Mouse (Mus musculus) testis, adult 2 months (tissue): Measurements from ENCODE around the gene Uri1. TPM values are rescaled to one million over a fixed set of nuclear protein-coding genes. Genes with fewer than 3 reads are reported as not detected.
A peak's percentile ranks its signal among the peaks of the same experiment; 100 is the strongest.

Experiments
- H3K27ac ChIP-seq: fragments of 200-500 bp; 2 replicates; pipeline ENCODE4 v1.5.1; 2012; ENCODE audit warnings: low read depth, low read length; ENCODE audit not compliant: control insufficient read depth, insufficient read depth
- H3K27me3 ChIP-seq: fragments of 200-500 bp; 2 replicates; pipeline ENCODE4 v1.6.1; 2012; ENCODE audit warnings: mild to moderate bottlenecking, low read length, moderate library complexity; ENCODE audit not compliant: control insufficient read depth, insufficient read depth
- H3K36me3 ChIP-seq: fragments of 200-500 bp; 2 replicates; pipeline ENCODE4 v1.6.1; 2012; ENCODE audit warnings: mild to moderate bottlenecking, low read length; ENCODE audit not compliant: control insufficient read depth, insufficient read depth
- H3K4me1 ChIP-seq: fragments of 200-500 bp; 2 replicates; pipeline ENCODE4 v1.6.1; 2012; ENCODE audit warnings: low read length; ENCODE audit not compliant: control insufficient read depth, insufficient read depth
- H3K4me3 ChIP-seq: fragments of 200-500 bp; 2 replicates; pipeline ENCODE4 v1.5.1; 2012; ENCODE audit warnings: low read depth, mild to moderate bottlenecking, low read length, moderate library complexity, mixed read lengths; ENCODE audit not compliant: control insufficient read depth
- CTCF ChIP-seq: fragments of 200-500 bp; IDR thresholded peaks from 2 replicates; pipeline ENCODE4 v1.5.1; 2012; ENCODE audit warnings: low read depth, mild to moderate bottlenecking, inconsistent platforms, low read length, moderate library complexity; ENCODE audit not compliant: control insufficient read depth, insufficient read depth, insufficient replicate concordance
- POLR2A ChIP-seq: fragments of 200-500 bp; IDR thresholded peaks from 2 replicates; pipeline ENCODE4 v1.6.1; 2012; ENCODE audit warnings: low read depth, mild to moderate bottlenecking, inconsistent platforms, low read length, moderate library complexity; ENCODE audit not compliant: control insufficient read depth
- polyA plus RNA-seq: library from polyadenylated mRNA; depleted of rRNA; stranded (reverse); fragments of >200 nt; gene quantifications from 2 replicates; pipeline ENCODE4 v1.2.3, GENCODE M21; 2012

Uri1 gene
- polyA plus RNA-seq, 1 experiment: 50.4 TPM

DNA sequence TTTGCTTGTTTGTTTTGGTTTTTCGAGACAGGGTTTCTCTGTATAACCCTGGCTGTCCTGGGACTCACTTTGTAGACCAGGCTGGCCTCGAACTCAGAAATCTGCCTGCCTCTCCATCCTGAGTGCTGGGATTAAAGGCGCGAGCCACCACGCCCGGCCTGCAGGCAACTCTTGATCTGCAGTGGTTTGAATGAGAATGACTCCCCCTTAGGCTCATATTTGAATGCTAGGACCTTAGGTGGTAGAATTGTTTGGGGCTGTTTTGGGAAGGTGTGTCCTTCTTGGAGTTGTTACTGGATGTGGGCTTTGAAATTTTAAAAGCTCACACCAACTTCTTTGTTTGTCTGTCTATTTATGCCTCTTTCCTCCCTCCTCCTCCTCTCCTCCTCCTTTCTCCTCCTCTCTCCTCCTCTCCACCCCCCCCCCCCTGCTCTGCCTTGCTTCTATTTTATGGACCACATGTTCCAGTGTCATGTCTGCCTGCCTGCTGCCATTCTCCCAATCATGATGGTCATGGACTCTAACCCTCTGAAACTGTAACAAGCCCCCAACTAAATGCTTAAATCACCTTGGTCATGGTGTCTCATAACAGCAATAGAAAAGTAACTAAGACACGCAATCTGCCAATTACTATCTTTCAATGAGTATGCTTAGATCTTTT is 4.7 kb upstream of the Uri1 start:
- no peak overlapping the region for H3K4me3 ChIP-seq
- no peaks in the 10 kb centered on the region for H3K4me1 ChIP-seq
- no peaks in the 10 kb centered on the region for H3K36me3 ChIP-seq
- H3K27me3 ChIP-seq: no peaks in the 10 kb centered on the region
- H3K27ac ChIP-seq: no peak overlapping the region
- TF ChIP-seq POLR2A (no peak), CTCF (no peak)

DNA sequence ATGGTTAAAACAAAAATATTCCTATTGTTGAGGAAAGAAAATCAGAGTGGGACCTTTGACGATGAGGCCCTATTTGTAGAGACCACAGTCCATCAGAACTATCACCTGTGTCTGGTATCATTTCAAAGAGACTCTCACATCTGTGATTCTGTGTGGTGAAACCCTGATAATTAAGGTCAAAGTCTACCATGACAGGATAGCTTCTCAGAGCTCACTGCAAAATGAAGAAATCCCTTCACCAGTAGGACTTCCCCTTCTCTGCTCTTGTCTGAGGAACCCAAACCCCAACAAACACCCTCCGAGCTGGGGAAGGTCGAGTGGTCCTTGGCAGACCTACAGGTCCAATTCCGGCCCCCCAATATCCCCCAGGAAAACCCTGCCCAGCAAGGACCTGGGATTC is 1.5 kb upstream of the Uri1 start:
- no peaks in the 10 kb centered on the region for H3K4me1 ChIP-seq
- no peak overlapping the region for H3K4me3 ChIP-seq
- H3K36me3 ChIP-seq: no peaks in the 10 kb centered on the region
- H3K27me3 ChIP-seq: no peaks in the 10 kb centered on the region
- TF ChIP-seq POLR2A (no peak), CTCF (no peak)
- H3K27ac ChIP-seq: no peak overlapping the region

DNA sequence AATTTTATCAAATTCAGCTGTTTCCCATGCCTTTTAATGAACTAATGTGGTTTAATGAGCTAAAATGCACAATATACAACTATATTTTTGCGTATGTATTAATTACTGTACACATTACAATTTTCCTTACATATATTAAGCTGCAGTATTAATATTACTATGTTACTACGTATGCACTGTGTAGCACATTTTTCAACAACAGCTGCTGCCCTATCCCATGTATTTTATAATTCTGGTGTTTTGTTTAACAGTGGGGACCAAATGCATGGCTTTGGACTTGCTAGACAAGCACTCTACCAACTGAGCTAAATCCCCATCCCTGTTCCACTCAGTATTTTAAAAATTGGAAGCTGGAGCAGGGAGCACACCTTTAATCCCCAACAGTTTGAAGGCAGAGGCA is 3.6 kb downstream of the Uri1 start:
- no peak for TF ChIP-seq CTCF
- no peak for TF ChIP-seq POLR2A
- Histone ChIP-seq H3K4me1 (no peaks in the 10 kb centered on the region), H3K27ac (no peak overlapping the region), H3K4me3 (peak overlapping the region; percentile 90), H3K27me3 (no peaks in the 10 kb centered on the region), H3K36me3 (no peaks in the 10 kb centered on the region)

DNA sequence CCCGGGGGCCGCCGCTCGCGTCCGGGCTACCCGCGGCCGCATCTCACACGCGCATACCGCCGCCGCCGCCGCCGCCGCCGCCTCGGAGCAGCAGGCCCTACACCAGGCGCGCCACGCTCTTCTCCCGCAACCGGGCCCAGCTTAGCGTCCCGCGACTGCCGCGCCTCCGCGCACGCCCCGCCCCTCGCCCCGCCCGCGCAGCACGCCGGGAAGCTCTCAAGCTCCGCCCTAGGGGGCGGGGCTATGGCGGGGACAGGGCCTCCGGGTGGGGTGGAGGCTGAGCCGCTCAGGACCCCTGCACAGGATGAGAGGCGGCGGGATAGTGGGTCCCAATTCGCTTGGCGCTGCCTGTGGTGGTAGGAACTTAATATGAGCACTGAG is 4.0 kb downstream of the Uri1 start:
- Histone ChIP-seq H3K27ac (peak overlapping the region; percentile 67), H3K27me3 (no peaks in the 10 kb centered on the region), H3K4me3 (peak overlapping the region; percentile 90)

DNA sequence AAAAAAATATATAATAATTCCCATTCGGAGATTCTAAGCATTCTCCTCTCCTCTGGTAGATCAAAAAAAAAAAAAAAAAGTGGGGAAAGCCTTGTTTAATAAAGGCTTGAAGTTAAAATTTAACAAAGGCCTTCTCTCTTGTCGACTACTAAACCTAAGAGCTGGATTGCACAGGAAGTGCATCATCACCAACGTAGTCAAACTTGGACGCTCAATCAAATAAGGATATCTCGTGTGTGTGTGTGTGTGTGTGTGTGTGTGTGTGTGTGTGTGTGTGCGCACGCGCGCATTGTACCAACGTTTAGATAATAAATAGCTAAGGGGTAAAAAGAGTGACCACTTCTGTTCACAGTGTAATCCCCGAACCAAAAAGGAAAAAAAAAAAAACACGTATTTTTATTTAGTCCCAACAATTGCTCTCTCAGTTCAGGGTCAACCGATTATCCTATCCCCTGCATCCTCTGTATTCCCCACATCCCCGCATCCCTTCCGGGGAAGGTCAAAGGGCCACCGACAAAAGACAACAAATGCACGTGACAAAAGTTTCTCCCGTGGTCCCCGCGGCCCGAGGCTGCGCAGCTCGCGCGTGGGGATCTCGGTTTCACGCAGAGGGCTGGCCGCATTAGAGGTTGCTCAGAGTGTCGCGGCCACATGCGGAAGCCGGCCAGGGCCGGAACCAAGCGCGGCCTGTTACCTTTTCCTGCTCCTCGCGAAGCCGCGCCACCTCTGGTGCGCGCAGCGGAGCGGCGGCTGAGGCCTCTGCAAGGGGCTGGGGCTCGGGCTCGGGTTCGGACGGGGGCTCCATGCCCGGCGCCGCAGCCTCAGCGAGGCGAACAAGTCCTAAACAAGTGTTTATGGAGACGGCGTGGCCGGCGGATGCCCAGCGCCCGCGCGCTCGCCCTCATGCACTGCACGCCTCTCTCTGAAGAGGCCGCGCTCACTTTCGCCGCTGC is 4.7 kb downstream of the Uri1 start:
- Histone ChIP-seq H3K4me3 (peak overlapping the region; percentile 90), H3K27ac (peak overlapping the region; percentile 67), H3K27me3 (no peaks in the 10 kb centered on the region), H3K4me1 (no peaks in the 10 kb centered on the region), H3K36me3 (no peaks in the 10 kb centered on the region)
- TF ChIP-seq POLR2A: no peak
- TF ChIP-seq CTCF: no peak

More for the DNA sequence above, 4.0 kb downstream of the Uri1 start:
- no peaks in the 10 kb centered on the region for H3K4me1 ChIP-seq
- no peak for TF ChIP-seq CTCF
- peak; percentile 65; the same call in 1 of the 2 replicates for TF ChIP-seq POLR2A
- no peaks in the 10 kb centered on the region for H3K36me3 ChIP-seq

DNA sequence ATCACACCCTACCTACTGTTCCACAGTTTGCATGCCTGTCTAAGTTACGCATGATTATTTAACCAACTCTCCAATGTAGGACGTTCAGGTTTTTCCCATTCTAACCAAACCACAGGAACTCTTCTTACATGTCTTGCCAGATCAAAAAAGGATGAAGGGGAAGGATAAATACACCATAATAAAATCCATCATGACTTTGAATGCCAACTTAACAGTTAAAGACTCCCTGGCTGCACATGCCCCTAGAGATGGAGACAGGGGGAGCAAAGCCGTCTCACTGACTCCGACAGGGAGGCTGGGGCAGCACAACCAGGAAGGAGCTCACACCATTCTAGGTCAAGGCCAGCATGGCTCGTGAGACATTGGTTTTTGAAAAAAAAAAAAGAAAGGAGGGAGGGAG is 8.0 kb downstream of the Uri1 start:
- TF ChIP-seq CTCF: no peak
- no peak for TF ChIP-seq POLR2A
- no peak overlapping the region for H3K27ac ChIP-seq
- H3K4me3 ChIP-seq: no peak overlapping the region
- H3K36me3 ChIP-seq: no peaks in the 10 kb centered on the region
- H3K4me1 ChIP-seq: no peaks in the 10 kb centered on the region
- H3K27me3 ChIP-seq: no peaks in the 10 kb centered on the region

DNA sequence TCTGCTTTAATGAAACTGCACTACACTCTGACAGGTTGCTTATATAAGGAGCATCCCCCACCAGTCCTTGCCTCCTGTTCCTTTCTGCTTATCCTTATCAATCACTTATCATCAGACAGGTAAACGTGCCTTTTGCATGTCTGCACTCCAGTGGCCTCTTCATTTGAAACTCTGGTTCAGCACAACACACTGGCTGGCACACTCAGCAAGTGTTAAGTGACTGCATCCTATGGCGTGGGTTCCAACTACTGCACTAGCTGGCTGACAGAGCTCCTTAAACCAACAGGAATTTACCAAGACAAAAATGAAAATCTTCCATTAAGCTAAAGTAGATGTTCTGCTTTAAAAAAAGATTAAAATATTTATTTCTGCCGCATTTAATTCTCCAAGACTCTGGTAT is 9.4 kb downstream of the Uri1 start:
- no peaks in the 10 kb centered on the region for H3K4me1 ChIP-seq
- no peaks in the 10 kb centered on the region for H3K36me3 ChIP-seq
- no peak overlapping the region for H3K4me3 ChIP-seq
- H3K27ac ChIP-seq: no peak overlapping the region
- no peaks in the 10 kb centered on the region for H3K27me3 ChIP-seq
- TF ChIP-seq POLR2A (no peak), CTCF (no peak)
